Mouse (Mus musculus) forebrain, postnatal 0 days (tissue): ENCODE data around the gene Ahnak. TPM values are rescaled to one million over a fixed set of nuclear protein-coding genes. Genes with fewer than 3 reads are reported as not detected.

Source experiments
- ATAC-seq: fragments of 200-750 bp; cut with Nextera tagmentation; 2 replicates; pipeline ENCODE4 v1.8.0; 2017; ENCODE audit warnings: mild to moderate bottlenecking, moderate library complexity
- DNase-seq: peaks from one replicate; pipeline ENCODE4 v3.0.0-alpha.2; 2015
- H3K27ac ChIP-seq: fragments of 300-500 bp; sonication (generic); 2 replicates; pipeline ENCODE4 v1.5.1; 2014; ENCODE audit warnings: low read depth, mild to moderate bottlenecking, antibody characterized with exemption, low read length, moderate library complexity, mixed read lengths
- H3K27me3 ChIP-seq: fragments of 300-500 bp; sonication (generic); 2 replicates; pipeline ENCODE4 v1.6.1; 2014; ENCODE audit warnings: mild to moderate bottlenecking, low read length, mixed read lengths; ENCODE audit not compliant: insufficient read depth
- H3K36me3 ChIP-seq: fragments of 300-500 bp; sonication (generic); 2 replicates; pipeline ENCODE4 v1.6.1; 2014; ENCODE audit warnings: mild to moderate bottlenecking, moderate library complexity; ENCODE audit not compliant: insufficient read depth
- H3K4me1 ChIP-seq: fragments of 300-500 bp; sonication (generic); 2 replicates; pipeline ENCODE4 v1.6.1; 2014; ENCODE audit warnings: antibody characterized with exemption; ENCODE audit not compliant: insufficient read depth
- H3K4me2 ChIP-seq: fragments of 300-500 bp; sonication (generic); 2 replicates; pipeline ENCODE4 v1.6.1; 2014; ENCODE audit warnings: low read depth, mild to moderate bottlenecking, moderate library complexity
- H3K4me3 ChIP-seq: fragments of 300-500 bp; sonication (generic); 2 replicates; pipeline ENCODE4 v1.5.1; 2014; ENCODE audit warnings: low read depth, low read length, mixed read lengths
- H3K9ac ChIP-seq: fragments of 300-500 bp; sonication (generic); 2 replicates; pipeline ENCODE4 v1.6.1; 2014; ENCODE audit warnings: mild to moderate bottlenecking
- H3K9me3 ChIP-seq: fragments of 300-500 bp; sonication (generic); 2 replicates; pipeline ENCODE4 v1.6.1; 2016; ENCODE audit warnings: low read length
- CTCF ChIP-seq: sonication (generic); IDR thresholded peaks from 2 replicates; pipeline ENCODE4 v1.5.1; 2016; ENCODE audit warnings: antibody characterized with exemption, control low read depth, low read depth
- WGBS: fragments of 180-500 bp; shearing (Covaris S2); extraction: QIAGEN DNeasy Blood & Tissue Kit; methylation state at CpG from one replicate; pipeline ENCODE4 v1.1.7; 2014; 5-methylcytosine and 5-hydroxymethylcytosine counted together
- polyA plus RNA-seq: library from polyadenylated mRNA; unstranded; fragments of >200 nt; fragmentation: Nextera tagmentation; extraction: Ambion mirVana; gene quantifications from 2 replicates; pipeline ENCODE4 v1.2.1, GENCODE M21; 2015
- total RNA-seq: library from RNA; depleted of rRNA; stranded (reverse); fragments of >200 nt; gene quantifications from 2 replicates; pipeline ENCODE4 v1.2.3, GENCODE M21; 2014

The Ahnak gene
- total and polyA plus RNA-seq, 2 experiments from 2014 or later = 3.2 to 17.9 TPM

DNA sequence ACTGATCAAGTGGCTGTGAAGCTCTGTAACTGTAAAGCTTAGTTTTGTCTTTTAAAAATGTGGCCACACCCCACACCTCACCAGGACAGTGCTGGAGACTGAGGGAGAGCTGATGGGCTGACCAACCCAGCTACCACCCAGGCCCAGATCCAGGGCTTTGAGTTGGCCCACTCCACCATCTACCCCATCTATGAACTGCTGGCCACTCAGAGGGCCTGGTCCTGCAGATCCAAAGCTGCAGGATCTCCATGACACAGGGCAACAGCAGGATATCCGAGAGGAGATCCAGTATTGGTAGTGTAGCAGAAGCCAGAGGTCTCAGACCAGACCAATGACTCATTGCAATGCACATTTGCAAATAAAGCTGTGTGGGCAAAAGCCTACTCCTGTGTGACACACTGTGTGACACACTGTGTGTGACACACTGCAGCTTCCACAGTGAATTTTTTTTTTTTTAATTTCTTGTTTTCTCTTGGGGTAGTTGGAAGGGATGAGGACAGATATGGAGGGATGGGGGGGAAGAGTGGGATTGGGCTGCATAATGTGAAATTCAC is 69.3 kb downstream of the Ahnak start:
- no peaks in the 10 kb centered on the region for H3K36me3 ChIP-seq
- no peaks in the 10 kb centered on the region for H3K9me3 ChIP-seq
- no peaks in the 10 kb centered on the region for H3K4me1 ChIP-seq
- TF ChIP-seq CTCF = no peak
- H3K4me3 ChIP-seq = no peak overlapping the region
- WGBS = 89% methylated on average over 1 of the region's 1 CpGs
- H3K4me2 ChIP-seq = no peak overlapping the region
- DNase-seq (no peak), ATAC-seq (no peak)
- no peaks in the 10 kb centered on the region for H3K27me3 ChIP-seq
- H3K27ac ChIP-seq = no peak overlapping the region
- H3K9ac ChIP-seq = no peak overlapping the region

DNA sequence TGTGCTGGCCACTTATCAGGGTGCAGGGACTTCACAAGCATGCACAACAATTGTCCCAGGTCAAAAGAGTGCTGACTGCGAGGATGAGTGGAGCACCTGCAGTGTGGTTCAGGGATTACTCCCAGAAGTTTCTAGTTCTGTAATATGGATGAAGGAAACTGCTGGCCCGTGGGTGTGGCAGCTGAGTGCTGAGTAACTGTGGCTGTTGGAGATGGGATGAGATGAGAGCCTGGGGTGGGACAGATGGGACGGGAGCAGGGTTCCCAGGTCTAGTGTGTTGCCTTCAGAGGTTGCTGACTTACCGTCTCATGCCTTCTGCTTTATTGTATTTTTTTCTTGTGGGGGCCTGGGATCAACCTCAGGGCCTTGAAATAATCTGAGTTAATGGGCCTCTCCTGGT is 69.9 kb downstream of the Ahnak start:
- Histone ChIP-seq H3K27ac (no peak overlapping the region), H3K4me3 (no peak overlapping the region), H3K4me2 (no peak overlapping the region), H3K36me3 (no peaks in the 10 kb centered on the region), H3K9ac (no peak overlapping the region), H3K9me3 (no peaks in the 10 kb centered on the region), H3K4me1 (no peaks in the 10 kb centered on the region), H3K27me3 (no peaks in the 10 kb centered on the region)
- TF ChIP-seq CTCF = no peak
- WGBS = 87% methylated on average over 4 of the region's 4 CpGs
- ATAC-seq (no peak), DNase-seq (no peak)

DNA sequence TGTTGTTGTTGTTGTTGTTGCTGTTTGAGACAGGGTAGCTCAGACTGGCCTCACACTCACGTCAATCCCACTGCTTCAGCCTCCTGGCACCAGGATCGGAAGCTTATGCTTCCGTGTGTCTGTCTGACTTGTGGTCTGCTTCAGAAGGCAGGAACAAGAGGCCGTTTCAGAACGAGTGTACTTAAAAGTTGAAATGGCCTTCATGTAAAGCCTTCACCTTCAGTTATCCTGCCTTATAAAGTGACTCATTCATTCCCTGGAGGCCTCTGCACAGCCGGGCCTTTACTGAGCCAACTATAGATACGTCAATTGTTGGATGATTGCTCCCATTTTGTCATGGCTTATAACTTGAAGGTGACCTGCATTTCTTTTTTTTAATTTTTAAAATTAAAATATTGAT is 70.3 kb downstream of the Ahnak start:
- ATAC-seq (no peak), DNase-seq (no peak)
- H3K4me3 ChIP-seq = no peak overlapping the region
- H3K36me3 ChIP-seq = no peaks in the 10 kb centered on the region
- no peak for TF ChIP-seq CTCF
- H3K27me3 ChIP-seq = no peaks in the 10 kb centered on the region
- no peak overlapping the region for H3K4me2 ChIP-seq
- H3K4me1 ChIP-seq = no peaks in the 10 kb centered on the region
- no peaks in the 10 kb centered on the region for H3K9me3 ChIP-seq
- 79% methylated on average over 7 of the region's 7 CpGs for WGBS
- no peak overlapping the region for H3K9ac ChIP-seq
- no peak overlapping the region for H3K27ac ChIP-seq

DNA sequence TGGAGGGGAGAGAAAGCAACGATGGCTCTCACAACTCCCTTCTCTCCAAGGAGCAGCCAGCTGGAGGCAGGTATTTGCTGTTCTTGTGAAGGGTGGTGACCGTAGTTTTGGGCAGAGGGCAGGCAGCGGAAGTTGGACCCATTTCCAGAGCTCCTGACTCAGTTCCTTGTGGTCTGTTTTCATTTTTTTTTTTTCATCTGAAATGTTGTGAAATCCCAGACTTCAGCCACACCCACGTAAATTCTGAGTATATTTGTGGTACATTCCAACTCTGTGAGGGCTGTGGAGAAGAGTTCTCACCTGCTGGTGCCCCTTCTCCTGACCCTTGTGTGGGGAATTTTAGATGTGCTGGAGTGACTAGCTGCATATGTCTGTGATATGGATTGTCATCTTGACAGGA is 71.0 kb downstream of the Ahnak start:
- WGBS = 75% methylated on average over 4 of the region's 4 CpGs
- Histone ChIP-seq H3K9me3 (no peaks in the 10 kb centered on the region), H3K27me3 (no peaks in the 10 kb centered on the region), H3K4me3 (no peak overlapping the region), H3K4me2 (no peak overlapping the region), H3K4me1 (no peaks in the 10 kb centered on the region), H3K27ac (no peak overlapping the region), H3K36me3 (no peaks in the 10 kb centered on the region), H3K9ac (no peak overlapping the region)
- TF ChIP-seq CTCF = no peak
- no peak for DNase-seq
- ATAC-seq = no peak

DNA sequence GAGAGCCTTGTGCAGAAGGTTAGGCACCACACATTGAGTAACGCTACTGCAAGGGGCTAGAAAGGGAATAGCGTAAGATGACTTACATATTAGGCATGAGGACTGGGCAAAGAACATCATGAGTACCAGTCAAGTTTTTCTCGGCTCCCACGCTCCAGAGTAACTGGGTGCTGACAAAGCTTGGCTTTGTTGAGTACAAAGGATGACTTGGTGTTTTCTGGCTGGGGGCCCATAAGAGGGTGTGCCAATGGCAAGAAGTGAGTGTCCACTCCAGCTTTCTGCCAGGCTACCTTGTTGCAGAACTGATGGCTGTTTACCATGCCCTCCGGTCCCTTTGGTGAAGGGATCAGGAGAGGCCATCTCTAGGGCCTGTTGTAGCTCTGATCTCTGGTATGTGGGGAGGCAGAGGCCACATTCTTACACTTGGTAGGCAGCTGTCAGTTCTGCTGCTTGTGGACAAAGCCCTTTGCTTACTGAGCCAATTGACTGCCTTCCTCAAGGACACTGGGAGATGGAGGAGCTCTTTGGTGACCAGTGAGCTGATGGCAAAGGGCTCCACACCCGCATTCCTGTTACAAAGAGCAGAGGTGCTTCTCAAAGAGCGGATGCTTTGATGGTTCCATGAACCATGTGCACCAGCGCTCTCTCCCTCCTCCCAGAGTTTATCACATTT is 72.3 kb downstream of the Ahnak start:
- WGBS = 89% methylated on average over 8 of the region's 8 CpGs
- ATAC-seq = no peak
- H3K36me3 ChIP-seq = no peaks in the 10 kb centered on the region

DNA sequence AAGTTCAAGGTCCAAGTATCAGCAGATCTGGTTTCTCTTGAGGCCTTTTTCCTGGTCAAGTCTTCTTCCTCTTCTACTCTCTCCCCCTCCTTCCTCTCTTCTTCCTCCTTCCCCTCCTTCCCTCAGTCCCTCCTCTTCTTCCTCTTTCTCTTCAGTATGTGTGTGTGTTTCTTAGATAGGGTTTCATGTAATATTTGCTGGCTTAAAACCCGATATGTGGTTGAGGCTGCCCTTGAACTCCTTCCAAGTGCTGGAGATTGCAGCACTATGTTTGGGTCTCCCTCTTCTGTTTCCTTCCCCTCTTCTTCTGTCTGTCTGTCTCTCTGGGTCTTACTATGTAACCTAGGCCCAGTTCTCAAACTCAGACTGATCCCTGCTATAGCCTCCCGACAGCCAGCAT is 73.7 kb downstream of the Ahnak start:
- Histone ChIP-seq H3K4me1 (peaks cover 7% of the 10 kb centered on the region; the same call in 1 of the 2 replicates), H3K4me2 (no peak overlapping the region), H3K27me3 (no peaks in the 10 kb centered on the region), H3K27ac (no peak overlapping the region), H3K9ac (no peak overlapping the region), H3K9me3 (no peaks in the 10 kb centered on the region), H3K4me3 (no peak overlapping the region), H3K36me3 (no peaks in the 10 kb centered on the region)
- ATAC-seq = no peak
- DNase-seq = no peak
- no peak for TF ChIP-seq CTCF
- 98% methylated on average over 2 of the region's 2 CpGs for WGBS

More for the DNA sequence above, 72.3 kb downstream of the Ahnak start:
- no peak overlapping the region for H3K27ac ChIP-seq
- H3K4me3 ChIP-seq = no peak overlapping the region
- no peaks in the 10 kb centered on the region for H3K27me3 ChIP-seq
- H3K9me3 ChIP-seq = no peaks in the 10 kb centered on the region
- no peak for DNase-seq
- H3K9ac ChIP-seq = no peak overlapping the region
- no peak for TF ChIP-seq CTCF
- H3K4me1 ChIP-seq = peaks cover 5% of the 10 kb centered on the region; the same call in 1 of the 2 replicates
- no peak overlapping the region for H3K4me2 ChIP-seq

DNA sequence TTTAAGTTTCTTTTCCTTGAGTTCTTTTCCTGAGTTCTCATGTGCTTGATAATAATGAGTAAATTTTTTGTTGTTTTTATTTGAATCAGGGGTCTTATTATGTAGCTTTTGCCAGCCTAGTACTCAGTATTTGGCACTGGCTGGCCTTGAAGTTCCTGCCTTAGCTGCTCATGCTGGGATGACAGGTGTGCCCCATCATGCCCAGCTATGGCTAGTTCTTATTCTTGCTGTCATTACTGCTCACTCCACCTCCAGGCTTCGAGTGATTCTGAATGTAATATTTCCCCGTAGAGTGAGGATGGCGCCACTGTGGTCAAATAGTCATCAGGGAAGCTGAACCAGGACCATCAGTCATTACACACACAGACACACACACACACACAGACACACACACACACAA is 74.7 kb downstream of the Ahnak start:
- Histone ChIP-seq H3K4me2 (no peak overlapping the region), H3K27me3 (no peaks in the 10 kb centered on the region), H3K27ac (no peak overlapping the region), H3K9me3 (no peaks in the 10 kb centered on the region), H3K4me1 (peaks cover 7% of the 10 kb centered on the region; the same call in 1 of the 2 replicates), H3K9ac (no peak overlapping the region), H3K4me3 (no peak overlapping the region), H3K36me3 (no peaks in the 10 kb centered on the region)
- 90% methylated on average over 3 of the region's 3 CpGs for WGBS
- no peak for TF ChIP-seq CTCF
- no peak for ATAC-seq
- DNase-seq = no peak
